Mouse (Mus musculus): ENCODE measurements at regions not wholly inside any gene's neighbourhood (a gene's known extent, or its start where the extent isn't known, plus 50 kb on each side); places are given as distances from the start of the nearest gene placed in this dataset.
A peak's percentile ranks its signal among the peaks of the same experiment; 100 is the strongest.
"Not testable (repeated sequence)": the region's sequence is repeated elsewhere in the genome, so short reads cannot be mapped to it uniquely, and the experiment has no call there.

DNA sequence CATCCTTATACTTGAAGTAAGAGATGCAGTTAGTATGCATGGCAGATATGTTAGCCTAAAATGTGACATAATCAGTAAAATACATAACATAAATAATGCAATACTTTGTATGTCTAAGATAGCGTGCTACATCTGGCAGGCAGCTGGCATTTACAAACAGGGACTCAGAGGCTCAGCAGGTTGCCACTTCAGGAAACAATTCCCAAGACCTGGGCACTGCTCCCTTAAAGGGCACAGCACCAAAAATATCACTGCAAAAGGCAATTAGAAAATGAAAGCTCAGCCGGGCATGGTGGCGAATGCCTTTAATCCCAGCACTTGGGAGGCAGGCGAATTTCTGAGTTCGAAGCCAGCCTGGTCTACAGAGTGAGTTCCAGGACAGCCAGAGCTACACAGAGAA is 544.0 kb downstream of the Zfp704 start:
- DNase-seq (ENCODE audit: low spot score), result no peak

DNA sequence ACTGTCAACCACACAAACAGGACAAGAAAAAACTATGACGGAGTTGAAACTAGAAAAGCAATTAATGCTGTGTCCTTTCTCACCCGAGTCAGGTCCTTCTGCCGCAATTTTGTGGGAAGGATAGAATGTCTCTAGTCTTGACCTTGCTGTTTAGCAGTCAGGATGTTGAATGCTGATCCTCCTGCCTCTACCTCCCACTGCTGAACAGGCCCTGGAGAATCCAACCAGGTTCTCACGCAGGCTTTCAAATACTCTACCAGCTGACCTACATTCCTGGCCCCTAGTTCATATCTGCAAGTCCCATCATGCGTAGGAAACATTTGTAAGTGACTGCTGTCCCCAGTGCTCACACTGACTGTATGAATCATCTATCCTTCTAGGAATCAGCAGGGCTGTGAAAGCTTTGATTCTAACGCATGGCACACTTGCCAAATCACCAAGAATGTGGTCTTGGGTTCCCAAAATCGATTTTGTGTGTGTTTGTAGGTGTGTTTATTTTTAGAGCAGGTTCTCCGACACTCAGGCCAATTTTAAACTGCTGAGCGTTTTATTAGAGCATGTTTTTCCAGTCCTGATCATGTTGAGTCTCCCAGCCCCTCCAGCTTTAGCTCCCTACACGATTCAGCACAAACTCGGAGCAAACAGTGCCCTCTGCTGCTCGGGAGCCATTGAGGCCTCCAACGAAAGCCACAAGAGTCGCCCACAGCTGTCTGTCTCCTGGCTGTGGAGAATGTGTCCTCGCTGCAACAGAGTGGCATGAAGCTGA is 545.4 kb downstream of the Zfp704 start:
- peak; percentile 30 for DNase-seq (ENCODE audit: low spot score)

DNA sequence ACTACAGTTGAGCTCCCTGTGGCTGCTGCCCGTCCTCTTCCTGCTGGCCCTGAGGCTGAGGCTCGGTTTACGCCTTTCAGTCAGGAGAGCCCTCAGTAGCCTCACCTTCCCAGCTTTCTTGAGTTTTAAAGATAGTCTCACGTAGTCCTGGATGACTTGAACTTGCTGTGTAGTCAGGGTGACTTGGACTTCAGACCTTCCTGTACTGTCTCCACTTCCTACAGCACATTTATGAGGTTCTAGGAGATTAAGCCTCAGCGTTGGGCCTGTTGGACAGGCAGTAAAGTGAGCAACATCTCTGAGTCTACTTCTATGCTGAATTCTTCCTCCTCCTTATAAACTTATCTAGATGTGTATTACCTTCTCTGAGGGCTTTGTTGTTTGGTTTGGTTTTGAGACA is 546.2 kb downstream of the Zfp704 start:
- DNase-seq (ENCODE audit: low spot score), result no peak

DNA sequence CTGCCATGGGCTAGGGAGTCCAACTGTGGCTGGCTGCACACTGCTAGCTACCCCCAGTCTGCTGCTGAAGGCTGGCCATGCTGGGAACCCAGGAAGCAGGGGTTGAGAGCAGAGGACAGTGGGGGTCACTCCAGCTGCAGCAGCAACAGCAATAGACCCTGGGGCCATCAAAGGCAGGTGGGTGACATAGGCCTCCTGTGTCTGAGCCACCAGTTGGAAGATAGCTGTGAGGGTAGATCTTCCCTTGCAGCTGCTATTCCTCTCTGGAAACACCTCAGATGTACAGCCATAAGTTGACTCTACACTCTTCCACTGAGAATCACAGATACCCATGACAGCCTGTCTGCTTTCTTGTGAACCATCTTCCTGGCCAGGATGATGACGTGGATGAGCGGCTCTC is 548.5 kb downstream of the Zfp704 start:
- no peak for DNase-seq (ENCODE audit: low spot score)

DNA sequence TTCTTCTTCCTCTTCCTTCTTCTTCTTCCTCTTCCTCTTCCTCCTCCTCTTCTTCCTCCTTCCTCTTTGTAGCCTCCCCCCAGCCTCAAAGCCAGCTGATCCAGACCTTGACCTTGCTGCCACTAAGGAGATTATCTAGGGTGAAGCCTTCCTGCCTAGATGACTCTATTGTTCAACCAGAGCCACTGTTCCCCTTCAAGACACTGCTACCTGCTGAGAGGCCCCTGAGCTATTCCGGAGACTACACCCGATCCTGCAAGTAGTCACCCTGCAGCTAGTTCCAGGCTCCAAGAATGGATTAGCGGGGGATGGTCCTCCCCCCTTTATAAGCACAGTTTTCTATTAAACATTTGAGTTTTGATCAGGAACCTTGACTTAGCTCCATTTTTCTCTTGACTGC is 552.2 kb downstream of the Zfp704 start:
- not testable (repeated sequence) for DNase-seq (ENCODE audit: low spot score)

DNA sequence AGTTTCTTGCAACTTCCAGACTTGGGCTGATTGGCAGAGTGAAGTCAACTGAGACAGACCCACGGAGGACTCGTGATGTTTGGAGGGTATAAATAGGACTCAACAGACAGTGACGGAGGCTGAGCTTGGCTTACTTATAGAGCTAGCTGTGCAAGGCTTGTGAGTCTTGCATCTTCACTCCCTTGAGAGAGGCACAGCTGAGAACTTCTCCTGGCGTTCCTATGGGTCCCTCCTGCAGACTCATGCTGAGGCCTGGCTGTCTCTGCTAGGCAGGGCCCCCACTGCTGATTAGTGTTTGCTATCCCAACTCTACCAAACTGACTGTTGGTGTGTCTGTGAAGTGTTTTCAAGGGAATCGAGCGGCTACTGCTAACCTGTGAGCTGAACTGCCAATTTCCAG is 553.0 kb downstream of the Zfp704 start:
- no peak for DNase-seq (ENCODE audit: low spot score)

DNA sequence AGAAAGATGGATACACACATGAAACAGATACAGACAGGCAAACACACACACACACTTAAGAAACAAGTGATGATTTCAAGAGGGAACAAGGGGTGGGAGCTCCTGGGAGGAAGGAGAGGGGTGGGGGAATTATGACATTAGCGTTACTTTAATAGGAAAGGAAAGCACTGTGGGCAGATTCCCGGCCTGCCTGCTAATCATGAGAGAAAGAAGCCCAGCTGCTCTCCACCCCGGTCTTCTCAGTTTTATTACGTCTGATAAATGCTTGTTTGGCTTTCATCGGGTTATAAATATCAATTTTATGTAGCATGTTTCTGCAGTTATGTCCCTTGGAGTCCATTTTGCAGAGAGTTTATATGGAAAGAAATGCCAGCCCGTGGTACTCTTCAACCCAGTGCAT is 554.1 kb downstream of the Zfp704 start:
- DNase-seq (ENCODE audit: low spot score), result no peak
